Mouse (Mus musculus): ENCODE data around the gene F2rl1. TPM values are rescaled to one million over a fixed set of nuclear protein-coding genes. Genes with fewer than 3 reads are reported as not detected.

The F2rl1 gene
- polyA plus RNA-seq, 1 experiment: not detected

DNA sequence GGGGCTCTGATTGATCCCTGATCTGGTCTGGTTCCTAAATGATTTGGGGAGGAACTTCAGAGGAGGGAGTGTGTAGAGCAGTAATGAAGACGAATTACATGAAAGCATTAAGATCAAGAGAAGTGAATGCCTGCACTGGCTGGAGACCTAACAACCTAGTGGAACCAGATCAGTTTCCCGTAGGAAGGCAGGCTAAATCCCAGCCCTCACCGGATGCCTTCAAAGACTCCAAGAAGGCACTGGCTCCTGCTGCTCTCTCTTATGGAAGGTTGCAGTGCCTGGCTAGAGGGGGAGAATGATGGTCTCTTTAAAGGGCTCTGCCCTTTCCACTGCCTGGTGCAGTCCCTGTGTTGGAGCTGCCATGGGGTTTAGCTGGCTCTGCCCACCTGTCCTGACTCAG is 24.4 kb upstream of the F2rl1 start:
- Histone ChIP-seq H3ac (ENCODE audit: control insufficient read depth, insufficient read length, low read depth) (no peak overlapping the region), H3K4me3 (ENCODE audit: insufficient read depth, poor library complexity, severe bottlenecking) (no peak overlapping the region), H3K79me3 (ENCODE audit: low read depth) (no peaks in the 10 kb centered on the region), H3K79me2 (ENCODE audit: control insufficient read depth, insufficient read depth) (no peaks in the 10 kb centered on the region), H3K36me3 (ENCODE audit: control insufficient read depth, insufficient read depth) (no peaks in the 10 kb centered on the region), H3K27me3 (ENCODE audit: control insufficient read depth, insufficient read depth, insufficient read length) (no peaks in the 10 kb centered on the region)
- no peak for TF ChIP-seq MYOG (IDR thresholded peaks at IDR 0.05; ENCODE audit: control insufficient read depth, extremely low read depth, insufficient read length)
- TF ChIP-seq CTCF (IDR thresholded peaks at IDR 0.05; ENCODE audit: control insufficient read depth, insufficient read depth, insufficient read length): no peak
- TF ChIP-seq CEBPB (IDR thresholded peaks at IDR 0.05; ENCODE audit: low read depth): no peak
- TF ChIP-seq USF1 (IDR thresholded peaks at IDR 0.05; ENCODE audit: low read depth): no peak
- no peak for TF ChIP-seq MYOD1 (IDR thresholded peaks at IDR 0.05; ENCODE audit: control insufficient read depth, insufficient read length, low read depth)
- no peak for TF ChIP-seq MAX (IDR thresholded peaks at IDR 0.05)
- TF ChIP-seq FOSL1 (IDR thresholded peaks at IDR 0.05; ENCODE audit: insufficient read depth, low read length, poor library complexity, severe bottlenecking): no peak

DNA sequence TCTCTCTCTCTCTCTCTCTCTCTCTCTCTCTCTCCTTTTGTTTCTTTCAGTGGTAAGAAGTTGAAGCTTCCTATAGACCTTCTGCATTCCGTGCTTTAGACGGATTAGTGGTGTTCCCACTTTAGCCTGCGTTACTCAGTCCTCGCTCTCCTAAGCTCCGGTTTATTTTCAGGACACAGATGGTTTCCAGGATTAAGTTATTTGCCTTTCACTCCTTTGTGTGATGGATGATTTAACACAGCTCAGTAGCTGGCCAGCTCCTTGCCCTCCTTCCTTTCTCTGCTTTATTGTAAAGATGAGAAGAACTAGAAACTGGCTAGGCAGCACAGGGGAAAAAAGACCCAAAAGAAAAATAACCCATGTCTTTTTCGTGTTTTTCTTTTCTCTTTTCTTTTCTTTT is 23.8 kb upstream of the F2rl1 start:
- TF ChIP-seq MAX (IDR thresholded peaks at IDR 0.05) (no peak), MYOG (IDR thresholded peaks at IDR 0.05; ENCODE audit: control insufficient read depth, extremely low read depth, insufficient read length) (no peak), USF1 (IDR thresholded peaks at IDR 0.05; ENCODE audit: low read depth) (no peak), CTCF (IDR thresholded peaks at IDR 0.05; ENCODE audit: control insufficient read depth, insufficient read depth, insufficient read length) (no peak), MYOD1 (IDR thresholded peaks at IDR 0.05; ENCODE audit: control insufficient read depth, insufficient read length, low read depth) (no peak), FOSL1 (IDR thresholded peaks at IDR 0.05; ENCODE audit: insufficient read depth, low read length, poor library complexity, severe bottlenecking) (no peak), CEBPB (IDR thresholded peaks at IDR 0.05; ENCODE audit: low read depth) (no peak)
- H3K27me3 ChIP-seq (ENCODE audit: control insufficient read depth, insufficient read depth, insufficient read length): no peaks in the 10 kb centered on the region
- H3K4me3 ChIP-seq (ENCODE audit: insufficient read depth, poor library complexity, severe bottlenecking): no peak overlapping the region
- no peaks in the 10 kb centered on the region for H3K79me3 ChIP-seq (ENCODE audit: low read depth)
- no peaks in the 10 kb centered on the region for H3K36me3 ChIP-seq (ENCODE audit: control insufficient read depth, insufficient read depth)
- H3K79me2 ChIP-seq (ENCODE audit: control insufficient read depth, insufficient read depth): no peaks in the 10 kb centered on the region
- no peak overlapping the region for H3ac ChIP-seq (ENCODE audit: control insufficient read depth, insufficient read length, low read depth)

DNA sequence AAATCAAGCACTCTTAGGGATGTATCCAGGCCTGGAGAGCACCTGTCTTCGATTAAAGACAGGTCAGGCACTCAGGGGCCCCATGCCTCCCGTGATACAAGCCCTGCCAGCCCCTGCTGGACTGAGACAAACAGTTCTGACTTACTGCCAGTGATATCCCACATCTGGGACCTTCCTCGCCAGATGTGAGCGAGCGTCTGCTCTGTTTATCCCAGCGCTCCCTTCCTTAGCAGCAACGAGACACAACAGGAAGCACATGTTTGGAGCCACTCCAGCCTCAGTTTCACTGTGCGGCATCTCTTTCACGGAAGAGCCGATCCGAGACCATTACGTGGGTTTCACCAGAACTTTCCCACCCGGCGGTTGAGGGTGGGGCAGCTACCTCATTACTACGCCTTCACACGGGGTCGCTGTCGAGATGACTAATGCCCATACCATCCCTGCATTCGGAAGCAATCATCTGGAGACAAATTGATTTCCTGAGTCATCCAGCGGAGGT is 23.3 kb upstream of the F2rl1 start:
- H3K79me2 ChIP-seq (ENCODE audit: control insufficient read depth, insufficient read depth): no peaks in the 10 kb centered on the region
- H3K4me3 ChIP-seq (ENCODE audit: insufficient read depth, poor library complexity, severe bottlenecking): no peak overlapping the region
- no peak overlapping the region for H3ac ChIP-seq (ENCODE audit: control insufficient read depth, insufficient read length, low read depth)
- no peaks in the 10 kb centered on the region for H3K27me3 ChIP-seq (ENCODE audit: control insufficient read depth, insufficient read depth, insufficient read length)
- TF ChIP-seq CTCF (IDR thresholded peaks at IDR 0.05; ENCODE audit: control insufficient read depth, insufficient read depth, insufficient read length) (no peak), MAX (IDR thresholded peaks at IDR 0.05) (peak; percentile 84), FOSL1 (IDR thresholded peaks at IDR 0.05; ENCODE audit: insufficient read depth, low read length, poor library complexity, severe bottlenecking) (peak; percentile 70), MYOD1 (IDR thresholded peaks at IDR 0.05; ENCODE audit: control insufficient read depth, insufficient read length, low read depth) (no peak)
- no peaks in the 10 kb centered on the region for H3K36me3 ChIP-seq (ENCODE audit: control insufficient read depth, insufficient read depth)
- no peaks in the 10 kb centered on the region for H3K79me3 ChIP-seq (ENCODE audit: low read depth)

DNA sequence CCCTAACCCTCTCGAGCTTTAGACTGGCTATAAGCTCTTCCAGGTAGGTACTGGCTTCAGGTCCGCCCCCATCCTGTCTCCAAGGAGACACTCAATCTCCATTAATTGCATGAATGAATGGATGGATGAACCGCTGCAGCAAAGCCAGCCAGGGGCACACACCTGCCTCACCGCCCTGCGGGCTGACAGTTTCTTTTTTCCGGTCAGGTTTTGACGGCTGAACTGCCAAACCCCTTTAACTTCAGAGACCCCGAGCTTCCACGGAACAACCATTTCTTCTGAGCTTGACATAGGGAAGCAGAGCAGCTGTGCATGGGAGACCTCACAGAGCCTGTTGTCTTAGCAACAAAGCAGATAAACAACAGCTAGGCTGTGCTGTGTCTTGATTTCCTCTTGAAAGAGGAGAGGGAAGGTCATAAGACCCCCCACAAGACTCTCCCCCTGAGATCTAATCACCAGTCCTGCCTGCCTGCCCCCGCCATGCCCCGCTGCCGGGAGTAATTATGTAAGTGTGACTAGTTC is 22.1 kb upstream of the F2rl1 start:
- TF ChIP-seq MYOG (IDR thresholded peaks at IDR 0.05; ENCODE audit: control insufficient read depth, extremely low read depth, insufficient read length) (no peak), MAX (IDR thresholded peaks at IDR 0.05) (no peak), USF1 (IDR thresholded peaks at IDR 0.05; ENCODE audit: low read depth) (no peak), MYOD1 (IDR thresholded peaks at IDR 0.05; ENCODE audit: control insufficient read depth, insufficient read length, low read depth) (no peak), CEBPB (IDR thresholded peaks at IDR 0.05; ENCODE audit: low read depth) (no peak), FOSL1 (IDR thresholded peaks at IDR 0.05; ENCODE audit: insufficient read depth, low read length, poor library complexity, severe bottlenecking) (no peak), CTCF (IDR thresholded peaks at IDR 0.05; ENCODE audit: control insufficient read depth, insufficient read depth, insufficient read length) (no peak)
- H3K79me3 ChIP-seq (ENCODE audit: low read depth): no peaks in the 10 kb centered on the region
- H3K79me2 ChIP-seq (ENCODE audit: control insufficient read depth, insufficient read depth): no peaks in the 10 kb centered on the region
- H3K27me3 ChIP-seq (ENCODE audit: control insufficient read depth, insufficient read depth, insufficient read length): no peaks in the 10 kb centered on the region
- no peak overlapping the region for H3K4me3 ChIP-seq (ENCODE audit: insufficient read depth, poor library complexity, severe bottlenecking)
- H3K36me3 ChIP-seq (ENCODE audit: control insufficient read depth, insufficient read depth): no peaks in the 10 kb centered on the region
- H3ac ChIP-seq (ENCODE audit: control insufficient read depth, insufficient read length, low read depth): no peak overlapping the region

DNA sequence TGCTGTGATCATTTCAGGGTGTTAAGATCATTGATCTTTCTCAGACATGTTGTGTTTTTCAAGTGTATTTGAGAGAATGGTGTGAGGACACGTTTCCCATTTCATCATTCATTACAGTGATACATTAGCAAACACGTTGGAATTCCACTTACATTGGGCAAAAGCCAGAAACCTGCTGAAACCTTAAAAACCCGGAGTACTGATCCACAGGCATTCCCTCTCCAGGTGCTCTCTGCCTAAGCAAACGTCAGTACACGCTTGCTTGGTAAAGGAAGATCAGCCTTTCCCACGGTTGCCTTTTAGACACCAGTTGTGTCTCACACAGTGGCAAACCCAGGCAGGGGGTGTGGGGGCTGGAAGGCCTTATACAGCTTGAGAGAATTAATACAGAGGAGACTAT is 21.2 kb upstream of the F2rl1 start:
- H3K79me2 ChIP-seq (ENCODE audit: control insufficient read depth, insufficient read depth): no peaks in the 10 kb centered on the region
- H3K4me3 ChIP-seq (ENCODE audit: insufficient read depth, poor library complexity, severe bottlenecking): no peak overlapping the region
- no peaks in the 10 kb centered on the region for H3K36me3 ChIP-seq (ENCODE audit: control insufficient read depth, insufficient read depth)
- TF ChIP-seq USF1 (IDR thresholded peaks at IDR 0.05; ENCODE audit: low read depth) (no peak), MAX (IDR thresholded peaks at IDR 0.05) (no peak), MYOG (IDR thresholded peaks at IDR 0.05; ENCODE audit: control insufficient read depth, extremely low read depth, insufficient read length) (no peak), CEBPB (IDR thresholded peaks at IDR 0.05; ENCODE audit: low read depth) (no peak), CTCF (IDR thresholded peaks at IDR 0.05; ENCODE audit: control insufficient read depth, insufficient read depth, insufficient read length) (no peak), FOSL1 (IDR thresholded peaks at IDR 0.05; ENCODE audit: insufficient read depth, low read length, poor library complexity, severe bottlenecking) (no peak), MYOD1 (IDR thresholded peaks at IDR 0.05; ENCODE audit: control insufficient read depth, insufficient read length, low read depth) (no peak)
- no peaks in the 10 kb centered on the region for H3K79me3 ChIP-seq (ENCODE audit: low read depth)
- no peak overlapping the region for H3ac ChIP-seq (ENCODE audit: control insufficient read depth, insufficient read length, low read depth)
- H3K27me3 ChIP-seq (ENCODE audit: control insufficient read depth, insufficient read depth, insufficient read length): no peaks in the 10 kb centered on the region

- no peak for TF ChIP-seq USF1 (IDR thresholded peaks at IDR 0.05; ENCODE audit: low read depth)
- no peak for TF ChIP-seq MYOG (IDR thresholded peaks at IDR 0.05; ENCODE audit: control insufficient read depth, extremely low read depth, insufficient read length)
- TF ChIP-seq CEBPB (IDR thresholded peaks at IDR 0.05; ENCODE audit: low read depth): no peak
- TF ChIP-seq CTCF (IDR thresholded peaks at IDR 0.05; ENCODE audit: control insufficient read depth, insufficient read depth, insufficient read length): no peak
- peak; percentile 81 for TF ChIP-seq MYOD1 (IDR thresholded peaks at IDR 0.05; ENCODE audit: control insufficient read depth, insufficient read length, low read depth)
- peak; percentile 63 for TF ChIP-seq FOSL1 (IDR thresholded peaks at IDR 0.05; ENCODE audit: insufficient read depth, low read length, poor library complexity, severe bottlenecking)
- TF ChIP-seq MAX (IDR thresholded peaks at IDR 0.05): no peak
- Histone ChIP-seq H3K27me3 (ENCODE audit: control insufficient read depth, insufficient read depth, insufficient read length) (no peaks in the 10 kb centered on the region), H3ac (ENCODE audit: control insufficient read depth, insufficient read length, low read depth) (no peak overlapping the region), H3K36me3 (ENCODE audit: control insufficient read depth, insufficient read depth) (no peaks in the 10 kb centered on the region), H3K79me3 (ENCODE audit: low read depth) (no peaks in the 10 kb centered on the region), H3K79me2 (ENCODE audit: control insufficient read depth, insufficient read depth) (no peaks in the 10 kb centered on the region), H3K4me3 (ENCODE audit: insufficient read depth, poor library complexity, severe bottlenecking) (no peak overlapping the region)
Measured at GRCm38 (mm10) chr13:95545729-95546186, 20.7 kb upstream of the F2rl1 start.
